Mouse (Mus musculus) forebrain, embryonic 12.5 days (tissue): ENCODE measurements at regions not wholly inside any gene's neighbourhood (a gene's known extent, or its start where the extent isn't known, plus 50 kb on each side); places are given as distances from the start of the nearest gene placed in this dataset.

Source experiments
- ATAC-seq: fragments of 200-750 bp; cut with Nextera tagmentation; 2 replicates; pipeline ENCODE4 v1.8.0; 2017; ENCODE audit warnings: moderate TSS enrichment; ENCODE audit not compliant: low FRiP score
- H3K27ac ChIP-seq: fragments of 300-500 bp; sonication (generic); 2 replicates; pipeline ENCODE4 v1.5.1; 2016; ENCODE audit warnings: mild to moderate bottlenecking
- H3K27me3 ChIP-seq: fragments of 300-500 bp; sonication (generic); 2 replicates; pipeline ENCODE4 v1.6.1; 2016; ENCODE audit warnings: mild to moderate bottlenecking
- H3K36me3 ChIP-seq: fragments of 300-500 bp; sonication (generic); replicated peaks from 2 replicates; pipeline ENCODE4 v1.6.1; 2016; ENCODE audit warnings: mild to moderate bottlenecking
- H3K4me1 ChIP-seq: fragments of 300-500 bp; sonication (generic); 2 replicates; pipeline ENCODE4 v1.6.1; 2016
- H3K4me2 ChIP-seq: fragments of 300-500 bp; sonication (generic); 2 replicates; pipeline ENCODE4 v1.6.1; 2016; ENCODE audit warnings: mild to moderate bottlenecking, moderate library complexity
- H3K4me3 ChIP-seq: fragments of 300-500 bp; sonication (generic); replicated peaks from 2 replicates; pipeline ENCODE4 v1.5.1; 2016; ENCODE audit warnings: mild to moderate bottlenecking
- H3K9ac ChIP-seq: fragments of 300-500 bp; sonication (generic); 2 replicates; pipeline ENCODE4 v1.6.1; 2016; ENCODE audit warnings: mild to moderate bottlenecking
- H3K9me3 ChIP-seq: fragments of 300-500 bp; sonication (generic); 2 replicates; pipeline ENCODE4 v1.6.1; 2016
- WGBS: fragments of 180-500 bp; shearing (Covaris S2); methylation state at CpG from one replicate; pipeline ENCODE4 v1.1.7; 2016; 5-methylcytosine and 5-hydroxymethylcytosine counted together

DNA sequence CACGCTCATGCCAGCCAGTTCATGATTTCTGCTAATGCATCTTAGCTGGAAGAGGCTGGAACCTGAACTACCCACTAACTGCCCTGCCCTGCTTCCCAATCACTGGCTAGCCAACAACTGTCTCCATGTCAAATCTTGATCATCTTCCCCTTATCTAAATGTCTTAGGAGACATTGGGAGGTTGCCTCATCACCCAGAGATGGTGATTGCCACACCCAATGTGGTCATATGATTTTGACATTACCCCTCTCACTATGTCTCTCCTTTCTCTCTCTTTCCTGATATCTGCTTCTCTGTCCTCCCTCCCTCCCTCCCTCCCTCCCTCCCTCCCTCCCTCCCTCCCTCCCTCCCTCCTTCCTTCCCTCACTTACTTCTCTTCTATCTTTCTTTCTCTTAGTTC, 643.3 kb upstream of the Nrp1 start:
- H3K4me2 ChIP-seq, result no peak overlapping the region
- H3K27ac ChIP-seq, result no peak overlapping the region
- peaks cover 5% of the 10 kb centered on the region for H3K4me1 ChIP-seq
- 0 out of 2 replicates have a peak, but pooled peaks cover 9% of the 10 kb centered on the region for H3K27me3 ChIP-seq
- no peak overlapping the region for H3K4me3 ChIP-seq
- no peak overlapping the region for H3K9ac ChIP-seq
- WGBS, result 96% methylated on average over 1 of the region's 1 CpGs
- H3K36me3 ChIP-seq, result no peaks in the 10 kb centered on the region
- no peaks in the 10 kb centered on the region for H3K9me3 ChIP-seq
- ATAC-seq, result no peak

GRCm38 (mm10) chr8:127717969-127718368, 640.4 kb upstream of the Nrp1 start:
- peaks cover 20% of the 10 kb centered on the region; the same call in 1 of the 2 replicates for H3K27me3 ChIP-seq

GRCm38 (mm10) chr8:127719881-127720280, 638.5 kb upstream of the Nrp1 start:
- Histone ChIP-seq H3K4me1 (peaks cover 14% of the 10 kb centered on the region), H3K36me3 (no peaks in the 10 kb centered on the region), H3K4me3 (no peak overlapping the region), H3K27ac (no peak overlapping the region), H3K4me2 (no peak overlapping the region), H3K27me3 (peaks cover 17% of the 10 kb centered on the region; the same call in 1 of the 2 replicates), H3K9me3 (no peaks in the 10 kb centered on the region), H3K9ac (no peak overlapping the region)
- WGBS, result 44% methylated on average over 6 of the region's 6 CpGs
- no peak for ATAC-seq

More at GRCm38 (mm10) chr8:127717969-127718368, 640.4 kb upstream of the Nrp1 start:
- Histone ChIP-seq H3K4me2 (no peak overlapping the region), H3K27ac (no peak overlapping the region), H3K36me3 (no peaks in the 10 kb centered on the region), H3K4me1 (peaks cover 14% of the 10 kb centered on the region), H3K9ac (no peak overlapping the region), H3K4me3 (no peak overlapping the region), H3K9me3 (no peaks in the 10 kb centered on the region)
- ATAC-seq, result no peak

- no peak overlapping the region for H3K27ac ChIP-seq
- no peaks in the 10 kb centered on the region for H3K9me3 ChIP-seq
- peak; percentile 46; the same call in 1 of the 2 replicates for ATAC-seq
- no peak overlapping the region for H3K9ac ChIP-seq
- no peaks in the 10 kb centered on the region for H3K36me3 ChIP-seq
- peaks cover 14% of the 10 kb centered on the region for H3K4me1 ChIP-seq
- peaks cover 17% of the 10 kb centered on the region; the same call in 1 of the 2 replicates for H3K27me3 ChIP-seq
- H3K4me2 ChIP-seq, result peak overlapping the region; percentile 26; the same call in 1 of the 2 replicates
- no peak overlapping the region for H3K4me3 ChIP-seq
- 29% methylated on average over 6 of the region's 6 CpGs for whole genome bisulfite sequencing
Measured at GRCm38 (mm10) chr8:127720593-127721290, 637.7 kb upstream of the Nrp1 start.

DNA sequence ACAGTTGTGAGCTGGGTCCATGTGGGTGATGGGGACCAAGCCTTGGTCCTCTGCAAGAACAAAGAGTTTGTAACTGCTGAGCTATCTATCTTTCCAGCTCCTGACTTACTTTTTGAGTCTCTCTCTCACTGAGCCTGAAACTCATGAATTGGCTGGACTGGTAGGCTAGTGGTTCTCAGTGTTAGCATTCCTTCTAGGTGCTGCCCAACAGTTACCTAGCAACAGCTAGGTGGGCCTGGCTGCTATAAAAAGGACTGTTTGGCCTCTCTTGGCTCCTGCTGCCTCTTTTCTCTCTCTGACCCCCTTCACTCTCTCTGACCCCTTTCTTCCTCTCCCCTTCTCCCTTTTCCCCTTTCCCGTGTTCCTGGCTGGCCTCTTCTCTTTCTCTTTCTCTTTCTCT, 636.8 kb upstream of the Nrp1 start:
- ATAC-seq, result no peak
- no peak overlapping the region for H3K4me2 ChIP-seq
- WGBS, result 44% methylated on average over 1 of the region's 1 CpGs
- H3K4me1 ChIP-seq, result peaks cover 14% of the 10 kb centered on the region
- no peak overlapping the region for H3K9ac ChIP-seq
- H3K27ac ChIP-seq, result no peak overlapping the region
- H3K36me3 ChIP-seq, result no peaks in the 10 kb centered on the region
- no peak overlapping the region for H3K4me3 ChIP-seq
- H3K27me3 ChIP-seq, result peaks cover 13% of the 10 kb centered on the region; the same call in 1 of the 2 replicates
- no peaks in the 10 kb centered on the region for H3K9me3 ChIP-seq

DNA sequence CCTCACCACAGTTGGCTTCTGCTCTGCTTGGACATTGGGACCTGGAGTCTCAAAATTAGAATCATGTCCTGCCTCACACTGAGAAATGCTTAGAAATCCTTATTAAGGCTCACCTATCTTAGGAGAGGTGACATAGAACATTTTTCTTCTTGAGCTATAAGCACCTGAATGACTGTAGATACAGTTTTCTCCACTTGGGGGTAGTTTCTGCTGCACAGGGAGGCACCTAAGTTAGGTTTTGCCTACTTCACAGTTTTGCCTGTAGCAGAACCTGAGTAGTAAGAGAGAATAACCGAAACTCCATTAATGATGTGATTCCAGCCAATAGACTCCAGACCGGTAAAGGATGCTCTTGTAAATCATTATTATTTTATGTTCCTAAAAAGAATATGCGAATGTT, 624.3 kb upstream of the Nrp1 start:
- H3K9me3 ChIP-seq, result no peaks in the 10 kb centered on the region

GRCm38 (mm10) chr8:127742236-127742635, 616.2 kb upstream of the Nrp1 start:
- Histone ChIP-seq H3K4me2 (no peak overlapping the region), H3K27ac (no peak overlapping the region), H3K4me3 (no peak overlapping the region), H3K36me3 (no peaks in the 10 kb centered on the region), H3K9ac (no peak overlapping the region), H3K27me3 (no peaks in the 10 kb centered on the region), H3K4me1 (no peaks in the 10 kb centered on the region), H3K9me3 (no peaks in the 10 kb centered on the region)
- 41% methylated on average over 6 of the region's 6 CpGs for WGBS
- ATAC-seq, result no peak; the same call in 1 of the 2 replicates

More for the DNA sequence above, 624.3 kb upstream of the Nrp1 start:
- H3K27me3 ChIP-seq, result no peaks in the 10 kb centered on the region
- no peak overlapping the region for H3K27ac ChIP-seq
- H3K4me1 ChIP-seq, result no peaks in the 10 kb centered on the region
- H3K36me3 ChIP-seq, result no peaks in the 10 kb centered on the region
- no peak overlapping the region for H3K4me2 ChIP-seq
- H3K9ac ChIP-seq, result no peak overlapping the region
- no peak overlapping the region for H3K4me3 ChIP-seq
- ATAC-seq, result no peak
- whole genome bisulfite sequencing, result 90% methylated on average over 3 of the region's 3 CpGs

GRCm38 (mm10) chr8:127745221-127745620, 613.2 kb upstream of the Nrp1 start:
- no peak overlapping the region for H3K4me2 ChIP-seq
- 94% methylated on average over 4 of the region's 4 CpGs for WGBS
- no peaks in the 10 kb centered on the region for H3K27me3 ChIP-seq
- H3K9me3 ChIP-seq, result no peaks in the 10 kb centered on the region
- no peak overlapping the region for H3K9ac ChIP-seq
- no peak overlapping the region for H3K4me3 ChIP-seq
- H3K4me1 ChIP-seq, result no peaks in the 10 kb centered on the region
- no peak for ATAC-seq
- no peak overlapping the region for H3K27ac ChIP-seq
- no peaks in the 10 kb centered on the region for H3K36me3 ChIP-seq

DNA sequence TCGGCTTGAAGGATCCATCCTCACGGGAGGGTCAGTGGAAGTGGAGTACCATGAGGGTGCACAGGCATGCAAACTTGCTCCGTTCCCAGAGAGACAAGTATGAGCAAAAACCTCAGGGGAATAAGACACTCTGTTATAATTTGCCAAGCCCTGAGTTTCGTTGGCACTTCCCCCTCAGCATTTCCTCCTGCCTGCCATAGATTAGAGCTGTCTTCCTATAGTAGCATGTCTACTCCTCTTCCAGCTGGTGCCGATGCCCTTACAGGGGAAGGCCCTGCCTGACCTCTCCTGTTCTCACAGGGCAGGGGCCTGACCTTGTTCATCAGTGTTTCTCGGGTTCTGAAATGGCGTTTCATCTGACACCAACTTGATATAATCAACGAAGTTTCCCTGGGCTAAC, 611.9 kb upstream of the Nrp1 start:
- no peak overlapping the region for H3K4me3 ChIP-seq
- H3K4me2 ChIP-seq, result no peak overlapping the region
- H3K27ac ChIP-seq, result no peak overlapping the region
- 75% methylated on average over 8 of the region's 8 CpGs for WGBS
- H3K27me3 ChIP-seq, result no peaks in the 10 kb centered on the region
- no peaks in the 10 kb centered on the region for H3K36me3 ChIP-seq
- no peak for ATAC-seq
- no peak overlapping the region for H3K9ac ChIP-seq
- no peaks in the 10 kb centered on the region for H3K9me3 ChIP-seq
- no peaks in the 10 kb centered on the region for H3K4me1 ChIP-seq

GRCm38 (mm10) chr8:127752871-127753270, 605.5 kb upstream of the Nrp1 start:
- Histone ChIP-seq H3K4me2 (no peak overlapping the region), H3K36me3 (no peaks in the 10 kb centered on the region), H3K27me3 (no peaks in the 10 kb centered on the region), H3K27ac (no peak overlapping the region), H3K9me3 (no peaks in the 10 kb centered on the region), H3K9ac (no peak overlapping the region), H3K4me3 (no peak overlapping the region), H3K4me1 (no peaks in the 10 kb centered on the region)
- 79% methylated on average over 5 of the region's 5 CpGs for WGBS
- no peak for ATAC-seq

DNA sequence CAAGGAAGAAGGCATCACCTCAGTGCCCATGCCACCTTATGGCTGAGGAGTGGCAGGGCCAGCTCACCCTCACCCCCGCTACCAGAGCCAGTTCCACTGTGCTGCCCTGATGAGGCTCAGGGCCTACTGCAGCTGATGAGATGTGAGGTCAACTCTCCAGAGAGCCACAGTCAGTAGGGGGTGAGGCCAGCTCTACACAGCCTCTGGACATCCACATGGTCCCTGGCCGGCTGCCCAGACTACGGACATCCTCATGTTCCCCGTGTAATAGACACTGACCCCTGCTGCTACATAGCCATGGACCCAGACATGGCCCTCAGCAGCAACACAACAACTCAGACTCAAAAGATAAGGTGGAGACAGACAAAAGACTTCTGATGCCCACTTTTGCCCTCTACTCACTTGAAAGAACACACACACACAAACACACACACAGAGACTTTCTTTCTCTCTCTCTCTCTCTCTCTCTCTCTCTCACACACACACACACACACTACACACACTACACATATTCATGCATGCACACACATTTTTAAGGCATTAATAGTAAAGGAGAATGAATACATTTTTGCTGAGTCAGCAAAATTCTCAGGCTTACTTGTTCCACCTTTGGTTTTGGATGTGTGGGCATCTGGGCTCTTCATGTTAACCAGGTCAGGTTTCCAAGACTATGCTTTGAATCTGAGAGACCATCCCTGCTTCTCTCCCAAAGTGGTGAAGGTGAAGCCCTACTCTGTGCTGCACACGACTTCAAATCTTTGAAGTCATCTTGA, 604.4 kb upstream of the Nrp1 start:
- Histone ChIP-seq H3K4me2 (no peak overlapping the region), H3K4me1 (no peaks in the 10 kb centered on the region), H3K9me3 (no peaks in the 10 kb centered on the region), H3K9ac (no peak overlapping the region), H3K27ac (no peak overlapping the region), H3K4me3 (no peak overlapping the region), H3K27me3 (no peaks in the 10 kb centered on the region), H3K36me3 (no peaks in the 10 kb centered on the region)
- 94% methylated on average over 5 of the region's 5 CpGs for WGBS
- ATAC-seq, result no peak

DNA sequence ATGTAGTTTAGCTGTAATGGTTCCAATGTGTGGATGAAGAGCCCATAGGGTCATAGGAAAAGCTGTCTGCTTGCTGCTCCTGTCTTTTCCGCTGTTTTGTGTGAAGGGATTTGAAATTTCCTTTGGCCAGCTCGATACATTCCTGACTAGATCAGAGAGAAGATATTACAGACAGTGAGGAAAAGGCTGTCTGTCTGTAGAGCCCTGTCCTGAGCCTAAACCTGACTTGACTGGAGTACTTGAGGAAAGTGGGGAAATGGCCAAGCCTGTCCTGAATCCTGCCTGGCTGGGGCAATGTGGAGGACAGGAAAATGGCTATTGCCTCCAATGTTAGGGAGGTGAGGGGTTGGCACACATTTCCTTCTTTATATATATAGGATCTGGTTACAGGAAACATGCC, 601.0 kb upstream of the Nrp1 start:
- WGBS, result 85% methylated on average over 2 of the region's 2 CpGs
- Histone ChIP-seq H3K27me3 (no peaks in the 10 kb centered on the region), H3K4me1 (no peaks in the 10 kb centered on the region), H3K4me3 (no peak overlapping the region), H3K9ac (no peak overlapping the region), H3K36me3 (no peaks in the 10 kb centered on the region), H3K27ac (no peak overlapping the region), H3K9me3 (no peaks in the 10 kb centered on the region), H3K4me2 (no peak overlapping the region)
- ATAC-seq, result no peak

DNA sequence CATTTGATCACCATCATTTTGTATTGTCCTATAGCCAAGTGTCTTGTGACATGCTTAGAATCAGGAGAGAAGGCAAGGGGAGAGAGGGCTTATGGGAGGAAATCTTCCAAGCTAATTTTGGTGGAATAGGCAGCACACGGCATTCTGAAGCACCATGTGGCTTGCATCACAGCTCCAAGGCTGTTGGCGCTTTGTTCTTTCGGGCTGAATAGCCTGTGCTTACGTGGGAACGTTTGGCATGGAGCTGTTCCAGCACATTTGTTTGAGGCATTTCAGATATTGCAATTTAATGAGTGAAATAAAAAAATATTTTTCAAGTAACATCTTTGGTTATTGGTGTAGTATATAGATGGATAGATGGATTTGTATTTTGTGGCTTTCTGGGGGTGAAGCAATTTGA, 598.5 kb upstream of the Nrp1 start:
- WGBS, result 90% methylated on average over 5 of the region's 5 CpGs
- Histone ChIP-seq H3K4me3 (no peak overlapping the region), H3K36me3 (no peaks in the 10 kb centered on the region), H3K27me3 (no peaks in the 10 kb centered on the region), H3K9ac (no peak overlapping the region), H3K27ac (no peak overlapping the region), H3K4me1 (no peaks in the 10 kb centered on the region), H3K4me2 (no peak overlapping the region), H3K9me3 (no peaks in the 10 kb centered on the region)
- ATAC-seq, result no peak
